Mouse (Mus musculus) E14TG2a.4 (cell line): ENCODE measurements around the gene Trim67.

Experiments used
- CTCF ChIP-seq: conservative IDR thresholded peaks from 2 replicates; pipeline ENCODE4 v1.5.1; 2014; ENCODE audit warnings: low read length
- POU5F1 ChIP-seq: IDR thresholded peaks from 2 replicates; pipeline ENCODE4 v1.6.1; 2014; ENCODE audit warnings: low read length, borderline replicate concordance

- TF ChIP-seq CTCF (no peak), POU5F1 (no peak)
Measured at GRCm38 (mm10) chr8:124835848-124836247, 43.0 kb downstream of the Trim67 start.
